Mouse (Mus musculus): ENCODE measurements at regions not wholly inside any gene's neighbourhood (a gene's known extent, or its start where the extent isn't known, plus 50 kb on each side); places are given as distances from the start of the nearest gene placed in this dataset.

DNA sequence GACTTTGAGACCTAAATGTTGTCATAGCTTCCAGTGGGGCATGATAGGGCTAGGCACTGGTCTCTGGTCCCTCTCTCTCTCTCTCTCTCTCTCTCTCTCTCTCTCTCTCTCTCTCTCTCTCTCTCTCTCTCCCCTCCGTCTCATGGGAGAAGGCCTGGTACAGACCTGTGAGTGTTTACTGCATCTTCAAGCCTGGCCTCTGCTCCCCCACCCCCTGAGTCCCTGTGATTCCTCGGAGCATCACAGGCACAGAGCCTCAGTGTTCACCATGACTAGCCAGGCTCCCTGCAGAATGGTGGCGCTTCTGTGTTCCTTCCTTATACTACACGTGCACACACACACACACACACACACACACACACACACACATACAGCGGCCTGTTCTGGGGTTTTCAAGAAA lies 94.6 kb upstream of the Ankrd55 start:
- no peaks in the 10 kb centered on the region for H3K36me3 ChIP-seq (ENCODE audit: poor library complexity, severe bottlenecking)
- H3K4me3 ChIP-seq = no peak overlapping the region
- H3K9ac ChIP-seq = no peak overlapping the region
- H3K27me3 ChIP-seq = no peaks in the 10 kb centered on the region
- H3K4me1 ChIP-seq = no peaks in the 10 kb centered on the region
- WGBS = 87% methylated on average over 5 of the region's 5 CpGs
- no peak overlapping the region for H3K4me2 ChIP-seq
- no peak overlapping the region for H3K27ac ChIP-seq
- ATAC-seq = no peak
- no peaks in the 10 kb centered on the region for H3K9me3 ChIP-seq (replicated peaks)

DNA sequence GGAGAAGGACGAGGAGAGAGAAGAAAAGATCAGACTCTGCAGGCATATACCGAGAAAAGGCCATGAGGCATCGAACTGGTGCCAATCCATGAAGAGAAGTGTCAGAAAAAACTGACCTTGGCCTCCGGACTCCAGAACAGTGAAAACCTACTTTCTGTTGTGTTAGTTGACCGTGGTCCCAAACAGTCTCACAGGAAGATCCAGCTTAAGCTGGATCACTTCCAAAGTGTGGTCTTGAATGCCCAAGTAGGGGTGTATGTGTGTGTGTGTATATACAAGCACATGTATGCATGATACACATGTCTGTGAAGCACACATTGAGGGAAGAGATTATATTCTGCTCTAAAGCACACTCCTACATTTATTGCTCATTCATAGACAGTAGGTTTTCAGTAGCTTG lies 93.3 kb upstream of the Ankrd55 start:
- H3K27ac ChIP-seq = no peak overlapping the region
- no peaks in the 10 kb centered on the region for H3K27me3 ChIP-seq
- no peak for ATAC-seq

DNA sequence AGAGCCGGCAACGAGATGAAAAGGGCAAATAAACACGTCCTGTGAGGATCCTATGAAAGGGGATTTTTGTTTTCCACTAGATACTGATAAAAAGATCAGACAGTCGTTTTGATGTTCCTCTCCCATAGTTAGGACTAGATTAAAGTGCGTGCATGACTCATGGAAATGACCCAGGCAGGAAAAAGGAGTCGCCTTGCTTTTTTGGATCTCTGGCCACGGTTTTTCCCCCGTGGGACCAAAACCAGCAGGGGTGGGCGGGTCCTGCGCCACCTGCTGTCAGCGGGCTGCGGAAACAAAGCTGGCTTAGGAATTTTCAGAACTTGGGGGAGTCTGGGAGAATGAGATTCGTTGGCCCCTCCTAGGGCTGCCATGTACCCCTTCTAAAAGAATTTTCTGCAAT lies 91.5 kb upstream of the Ankrd55 start:
- 11% methylated on average over 13 of the region's 13 CpGs for WGBS
- Histone ChIP-seq H3K27me3 (no peaks in the 10 kb centered on the region), H3K4me3 (no peak overlapping the region), H3K9ac (no peak overlapping the region), H3K4me2 (peak overlapping the region; percentile 36), H3K27ac (no peak overlapping the region), H3K4me1 (no peaks in the 10 kb centered on the region), H3K36me3 (ENCODE audit: poor library complexity, severe bottlenecking) (no peaks in the 10 kb centered on the region), H3K9me3 (replicated peaks) (no peaks in the 10 kb centered on the region)
- no peak for ATAC-seq

More for the DNA sequence above, 93.3 kb upstream of the Ankrd55 start:
- H3K9me3 ChIP-seq (replicated peaks) = no peaks in the 10 kb centered on the region
- H3K4me1 ChIP-seq = no peaks in the 10 kb centered on the region
- no peak overlapping the region for H3K9ac ChIP-seq
- WGBS = 72% methylated on average over 5 of the region's 5 CpGs
- no peak overlapping the region for H3K4me2 ChIP-seq
- H3K4me3 ChIP-seq = no peak overlapping the region
- H3K36me3 ChIP-seq (ENCODE audit: poor library complexity, severe bottlenecking) = no peaks in the 10 kb centered on the region

DNA sequence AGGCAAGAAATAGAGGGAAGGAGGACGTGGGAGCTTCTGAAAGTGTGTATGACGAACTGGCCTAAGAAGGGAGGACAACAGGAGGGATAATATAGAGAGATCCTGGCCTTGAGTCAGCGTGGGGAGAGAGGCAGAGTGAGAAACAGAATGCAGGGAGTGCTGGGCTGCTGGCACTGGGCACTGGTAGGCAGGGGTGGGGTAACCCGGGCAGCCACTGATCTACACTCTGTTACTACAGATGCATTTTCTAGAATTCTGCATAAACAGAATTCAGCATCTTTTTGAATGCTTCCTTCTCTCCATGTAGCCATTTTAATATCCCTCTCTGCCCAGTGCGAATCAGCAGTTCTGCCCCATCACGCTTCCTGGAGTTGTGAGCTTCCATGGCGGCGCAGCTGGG lies 84.5 kb upstream of the Ankrd55 start:
- Histone ChIP-seq H3K4me2 (no peak overlapping the region), H3K4me3 (no peak overlapping the region), H3K4me1 (0 out of 2 replicates have a peak, but pooled peaks cover 3% of the 10 kb centered on the region), H3K9me3 (replicated peaks) (no peaks in the 10 kb centered on the region), H3K27me3 (no peaks in the 10 kb centered on the region), H3K27ac (no peak overlapping the region), H3K36me3 (ENCODE audit: poor library complexity, severe bottlenecking) (no peaks in the 10 kb centered on the region), H3K9ac (no peak overlapping the region)
- WGBS = 81% methylated on average over 8 of the region's 8 CpGs
- ATAC-seq = no peak

DNA sequence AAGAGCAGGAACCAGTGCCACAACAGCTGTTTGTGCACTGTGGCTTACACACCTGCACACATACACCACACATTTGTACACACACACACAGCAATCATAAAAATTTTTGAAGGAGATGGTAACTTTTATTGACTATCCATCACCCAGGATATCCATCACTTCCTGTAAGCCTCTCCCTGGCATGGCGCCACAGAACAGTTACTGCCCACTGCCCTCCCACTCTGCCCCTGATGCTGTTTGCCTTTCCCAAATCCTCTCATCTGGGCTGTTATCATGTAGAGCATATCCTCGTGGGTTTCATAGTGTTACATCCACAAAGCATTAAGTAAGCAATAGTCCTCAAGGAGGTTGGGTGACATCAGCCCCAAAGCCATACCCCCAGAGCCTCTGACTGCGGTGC lies 84.0 kb upstream of the Ankrd55 start:
- ATAC-seq = no peak
- Histone ChIP-seq H3K4me3 (no peak overlapping the region), H3K9me3 (replicated peaks) (no peaks in the 10 kb centered on the region), H3K36me3 (ENCODE audit: poor library complexity, severe bottlenecking) (no peaks in the 10 kb centered on the region), H3K4me2 (no peak overlapping the region), H3K27me3 (no peaks in the 10 kb centered on the region), H3K27ac (no peak overlapping the region), H3K9ac (no peak overlapping the region), H3K4me1 (0 out of 2 replicates have a peak, but pooled peaks cover 3% of the 10 kb centered on the region)
- 85% methylated on average over 3 of the region's 3 CpGs for WGBS

DNA sequence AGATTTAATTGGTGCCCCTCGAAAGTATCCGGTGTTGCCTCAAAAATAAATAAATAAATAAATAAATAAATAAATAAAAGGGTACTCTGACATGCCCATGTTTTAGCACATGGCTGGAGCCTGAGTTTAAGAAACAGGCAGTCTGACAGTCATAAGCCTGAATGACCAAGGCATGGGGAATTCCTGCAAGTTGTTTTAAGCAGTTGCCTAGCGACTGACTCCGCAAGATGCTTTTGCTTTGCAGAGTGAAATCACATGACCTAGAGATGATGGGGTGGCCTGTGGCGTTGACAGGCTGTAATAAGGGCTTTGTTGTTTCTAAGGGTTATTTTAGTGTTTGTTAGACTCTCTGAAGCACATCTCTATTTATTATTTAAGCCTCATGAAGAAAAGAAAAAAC lies 83.4 kb upstream of the Ankrd55 start:
- Histone ChIP-seq H3K27me3 (no peaks in the 10 kb centered on the region), H3K9ac (no peak overlapping the region), H3K36me3 (ENCODE audit: poor library complexity, severe bottlenecking) (no peaks in the 10 kb centered on the region), H3K4me3 (no peak overlapping the region), H3K4me2 (no peak overlapping the region), H3K4me1 (0 out of 2 replicates have a peak, but pooled peaks cover 3% of the 10 kb centered on the region), H3K27ac (no peak overlapping the region), H3K9me3 (replicated peaks) (no peaks in the 10 kb centered on the region)
- peak; percentile 59 for ATAC-seq
- 55% methylated on average over 5 of the region's 5 CpGs for WGBS

DNA sequence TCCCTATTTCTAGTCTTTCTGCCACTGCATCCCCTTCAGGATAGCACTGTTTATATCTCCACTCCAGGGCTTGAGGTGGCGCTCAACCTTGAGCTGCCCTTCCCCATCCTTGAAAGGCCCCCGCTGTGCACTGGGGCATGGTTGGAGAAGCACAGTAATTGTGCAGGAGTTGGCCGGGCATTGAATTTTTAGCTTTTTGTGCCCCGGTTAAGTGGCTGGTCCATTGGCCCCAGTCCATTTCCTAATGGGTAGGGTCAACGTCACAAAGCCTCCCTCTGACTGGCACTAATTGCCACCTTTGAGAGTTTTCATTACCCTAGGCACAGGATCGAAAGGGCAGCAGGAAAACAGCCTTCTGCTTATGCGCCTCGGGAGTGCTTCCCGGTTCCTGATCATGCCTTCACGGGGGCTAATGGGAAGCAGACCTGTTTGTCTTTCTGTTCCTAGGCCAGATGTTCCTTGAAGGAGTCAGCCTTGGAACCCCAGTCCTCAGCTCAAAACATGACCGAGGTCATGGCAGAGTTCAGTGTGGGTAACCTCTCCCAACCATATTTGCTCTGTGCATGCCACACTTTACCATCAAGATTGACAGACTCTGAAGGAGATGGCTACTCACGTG lies 80.5 kb upstream of the Ankrd55 start:
- WGBS = 58% methylated on average over 12 of the region's 12 CpGs
- no peaks in the 10 kb centered on the region for H3K36me3 ChIP-seq (ENCODE audit: poor library complexity, severe bottlenecking)
- H3K9ac ChIP-seq = no peak overlapping the region
- H3K4me3 ChIP-seq = no peak overlapping the region
- 0 out of 2 replicates have a peak, but pooled peaks cover 3% of the 10 kb centered on the region for H3K4me1 ChIP-seq
- no peak overlapping the region for H3K27ac ChIP-seq
- no peak overlapping the region for H3K4me2 ChIP-seq
- H3K9me3 ChIP-seq (replicated peaks) = no peaks in the 10 kb centered on the region
- no peaks in the 10 kb centered on the region for H3K27me3 ChIP-seq
- no peak for ATAC-seq

DNA sequence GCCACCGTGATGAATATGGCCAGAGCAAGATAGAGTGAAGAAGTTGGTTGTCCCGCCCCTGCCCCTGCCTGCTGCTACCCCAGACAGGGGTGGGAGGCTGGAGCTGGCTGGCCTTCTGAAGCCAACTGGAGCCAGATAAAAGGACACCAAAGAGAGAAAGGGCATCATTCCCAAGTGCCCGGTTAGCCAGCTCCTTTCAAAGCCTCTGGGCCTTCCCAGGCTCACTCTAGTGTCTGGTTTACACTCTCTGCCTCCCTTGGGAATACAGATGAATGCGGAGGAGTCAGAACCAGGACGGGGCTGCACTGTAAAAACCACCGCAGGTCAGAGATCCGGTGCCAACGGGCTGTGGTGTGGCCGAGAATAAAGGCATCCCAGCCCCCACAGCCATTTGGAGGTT lies 76.4 kb upstream of the Ankrd55 start:
- no peak for ATAC-seq
- Histone ChIP-seq H3K27ac (no peak overlapping the region), H3K4me3 (no peak overlapping the region), H3K9me3 (replicated peaks) (no peaks in the 10 kb centered on the region), H3K27me3 (no peaks in the 10 kb centered on the region), H3K36me3 (ENCODE audit: poor library complexity, severe bottlenecking) (no peaks in the 10 kb centered on the region), H3K9ac (no peak overlapping the region), H3K4me1 (no peaks in the 10 kb centered on the region), H3K4me2 (no peak overlapping the region)
- WGBS = 81% methylated on average over 9 of the region's 9 CpGs

DNA sequence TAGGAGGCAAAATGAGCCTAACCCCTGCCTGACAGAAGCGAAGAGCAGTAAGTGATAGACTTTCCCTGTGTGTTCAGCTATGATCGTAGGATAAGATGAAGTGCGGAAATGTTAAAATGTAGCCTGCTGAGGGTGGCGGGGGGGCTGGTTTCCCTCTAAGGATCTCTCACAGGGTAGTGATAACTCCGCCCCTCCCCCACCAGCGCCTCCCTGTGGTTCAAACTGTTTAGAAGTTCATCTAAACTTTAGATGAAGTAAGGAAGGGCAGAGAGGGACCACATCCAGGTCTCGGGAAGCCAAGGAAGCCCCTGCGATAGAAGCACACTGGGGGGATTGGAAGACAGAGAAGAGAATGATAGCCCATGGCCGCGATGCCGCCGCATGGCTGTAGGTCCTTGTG lies 75.9 kb upstream of the Ankrd55 start:
- 92% methylated on average over 12 of the region's 12 CpGs for WGBS

DNA sequence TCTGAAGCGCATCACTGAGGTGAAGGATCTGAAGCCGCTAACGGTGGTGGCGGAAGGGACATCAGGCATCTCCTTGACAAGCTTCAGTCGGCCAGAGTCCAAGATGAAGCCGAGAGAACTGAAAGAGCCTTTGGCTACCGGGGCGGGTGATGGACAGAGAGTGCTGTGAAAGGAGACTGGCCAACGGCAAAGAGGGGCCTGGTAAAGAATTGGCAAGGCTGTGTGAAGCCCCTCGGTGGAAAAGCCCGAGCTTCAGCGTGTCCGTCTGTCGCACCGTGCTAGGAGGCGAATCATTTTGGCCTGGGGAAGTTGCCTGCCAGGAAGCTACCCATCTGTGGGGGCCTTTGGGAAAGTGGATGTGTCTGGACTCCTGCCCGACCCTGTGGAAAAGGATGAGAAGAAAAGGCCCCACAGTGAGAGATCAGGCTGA lies 74.6 kb upstream of the Ankrd55 start:
- Histone ChIP-seq H3K9me3 (replicated peaks) (no peaks in the 10 kb centered on the region), H3K4me2 (no peak overlapping the region), H3K4me3 (no peak overlapping the region), H3K9ac (no peak overlapping the region), H3K27me3 (no peaks in the 10 kb centered on the region), H3K27ac (no peak overlapping the region), H3K36me3 (ENCODE audit: poor library complexity, severe bottlenecking) (no peaks in the 10 kb centered on the region), H3K4me1 (no peaks in the 10 kb centered on the region)
- WGBS = 84% methylated on average over 17 of the region's 17 CpGs
- no peak for ATAC-seq

More for the DNA sequence above, 75.9 kb upstream of the Ankrd55 start:
- Histone ChIP-seq H3K9me3 (replicated peaks) (no peaks in the 10 kb centered on the region), H3K27ac (no peak overlapping the region), H3K4me2 (no peak overlapping the region), H3K4me1 (no peaks in the 10 kb centered on the region), H3K27me3 (no peaks in the 10 kb centered on the region), H3K36me3 (ENCODE audit: poor library complexity, severe bottlenecking) (no peaks in the 10 kb centered on the region), H3K4me3 (no peak overlapping the region), H3K9ac (no peak overlapping the region)
- no peak for ATAC-seq

DNA sequence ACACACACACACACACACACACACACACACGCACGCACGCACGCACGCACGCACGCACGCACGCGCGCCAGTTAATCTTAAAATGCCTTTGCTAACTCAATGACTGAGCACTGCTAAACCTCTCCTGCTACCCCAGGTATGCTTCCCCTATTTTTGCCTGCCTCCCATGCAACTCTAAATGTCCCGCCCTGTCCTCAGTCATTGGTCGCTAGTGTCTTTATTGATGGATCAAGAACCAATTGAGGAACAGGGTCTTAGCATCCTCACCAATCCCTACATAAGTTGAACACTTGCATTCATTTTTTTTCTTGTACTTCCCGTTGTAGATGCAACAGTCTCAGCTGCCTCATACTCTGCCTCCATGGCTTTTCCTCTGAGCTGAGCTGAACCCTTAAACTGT lies 72.2 kb upstream of the Ankrd55 start:
- H3K4me2 ChIP-seq = no peak overlapping the region
- no peaks in the 10 kb centered on the region for H3K9me3 ChIP-seq (replicated peaks)
- no peaks in the 10 kb centered on the region for H3K4me1 ChIP-seq
- no peaks in the 10 kb centered on the region for H3K27me3 ChIP-seq
- H3K27ac ChIP-seq = no peak overlapping the region
- no peaks in the 10 kb centered on the region for H3K36me3 ChIP-seq (ENCODE audit: poor library complexity, severe bottlenecking)
- no peak overlapping the region for H3K9ac ChIP-seq
- WGBS = 88% methylated on average over 14 of the region's 14 CpGs
- ATAC-seq = no peak
- no peak overlapping the region for H3K4me3 ChIP-seq

DNA sequence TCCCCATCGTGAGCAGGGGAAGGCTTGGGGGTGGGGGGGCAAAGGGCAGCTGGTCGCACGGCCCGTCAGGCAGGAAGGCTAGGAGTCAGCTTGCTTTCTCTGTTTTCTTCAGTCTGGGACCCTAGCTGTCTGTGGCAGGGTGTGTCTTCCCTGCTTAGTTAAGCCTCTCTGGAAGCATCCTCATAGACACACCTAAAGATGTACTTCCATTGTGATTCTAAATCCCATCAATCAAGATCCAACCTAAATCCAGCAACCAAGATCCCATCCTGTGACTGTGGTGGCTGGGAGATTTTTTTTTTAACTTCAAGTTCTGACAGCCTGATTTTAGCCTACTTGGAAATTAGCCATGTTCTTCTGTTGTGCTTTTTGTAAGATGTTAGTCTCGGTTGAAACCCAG lies 69.9 kb upstream of the Ankrd55 start:
- Histone ChIP-seq H3K9me3 (replicated peaks) (no peaks in the 10 kb centered on the region), H3K9ac (no peak overlapping the region), H3K4me2 (no peak overlapping the region), H3K4me1 (no peaks in the 10 kb centered on the region), H3K27me3 (no peaks in the 10 kb centered on the region), H3K36me3 (ENCODE audit: poor library complexity, severe bottlenecking) (no peaks in the 10 kb centered on the region), H3K4me3 (no peak overlapping the region), H3K27ac (no peak overlapping the region)
- ATAC-seq = no peak
- 76% methylated on average over 5 of the region's 5 CpGs for WGBS

DNA sequence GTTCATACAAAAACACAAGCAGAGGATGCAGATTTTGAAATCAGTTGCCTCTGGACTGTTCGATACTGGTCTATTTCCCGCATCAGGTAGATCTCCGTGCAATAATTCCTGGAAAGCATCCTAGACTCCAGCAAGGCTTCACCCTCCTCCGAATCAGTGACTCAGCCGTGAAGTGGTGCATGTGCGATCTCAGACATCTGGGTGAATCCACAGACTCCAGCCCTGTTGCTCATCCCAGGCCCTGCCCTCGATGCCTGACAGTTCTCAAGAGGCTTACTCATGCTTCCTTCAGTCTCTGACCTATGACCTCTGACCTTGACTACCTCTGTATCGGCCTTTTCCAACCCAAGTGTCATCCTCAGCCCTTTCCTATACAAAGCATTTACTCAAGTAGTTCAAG lies 68.1 kb upstream of the Ankrd55 start:
- WGBS = 91% methylated on average over 8 of the region's 8 CpGs

More for the DNA sequence above, 68.1 kb upstream of the Ankrd55 start:
- H3K27me3 ChIP-seq = no peaks in the 10 kb centered on the region
- H3K36me3 ChIP-seq (ENCODE audit: poor library complexity, severe bottlenecking) = no peaks in the 10 kb centered on the region
- H3K9me3 ChIP-seq (replicated peaks) = no peaks in the 10 kb centered on the region
- no peak overlapping the region for H3K4me3 ChIP-seq
- H3K27ac ChIP-seq = no peak overlapping the region
- H3K4me1 ChIP-seq = no peaks in the 10 kb centered on the region
- no peak overlapping the region for H3K9ac ChIP-seq
- ATAC-seq = no peak
- H3K4me2 ChIP-seq = no peak overlapping the region
